Mouse (Mus musculus): ENCODE results near the gene Nt5c2.

Nt5c2 gene

DNA sequence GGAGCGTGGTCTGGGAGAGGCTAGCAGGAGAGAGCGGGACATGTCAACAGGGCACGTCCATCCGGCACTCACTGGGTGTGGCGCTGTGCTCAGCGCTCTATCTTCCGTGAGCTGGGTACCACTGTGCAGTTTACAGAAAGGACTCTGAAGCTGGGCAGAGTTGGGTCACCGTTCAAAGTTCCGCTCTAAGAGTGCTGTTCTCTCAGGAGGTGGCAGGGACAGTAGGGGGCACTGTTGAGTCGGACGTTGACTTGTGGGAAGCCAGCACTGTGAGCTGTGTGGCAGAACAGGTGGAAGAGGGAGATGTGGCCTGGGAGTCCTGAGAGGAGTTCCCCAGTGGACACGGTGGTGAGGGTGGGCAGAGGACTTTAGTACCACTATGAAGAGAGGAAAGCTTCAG lies 139.2 kb downstream of the Nt5c2 start:
- DNase-seq: peak; percentile 97

DNA sequence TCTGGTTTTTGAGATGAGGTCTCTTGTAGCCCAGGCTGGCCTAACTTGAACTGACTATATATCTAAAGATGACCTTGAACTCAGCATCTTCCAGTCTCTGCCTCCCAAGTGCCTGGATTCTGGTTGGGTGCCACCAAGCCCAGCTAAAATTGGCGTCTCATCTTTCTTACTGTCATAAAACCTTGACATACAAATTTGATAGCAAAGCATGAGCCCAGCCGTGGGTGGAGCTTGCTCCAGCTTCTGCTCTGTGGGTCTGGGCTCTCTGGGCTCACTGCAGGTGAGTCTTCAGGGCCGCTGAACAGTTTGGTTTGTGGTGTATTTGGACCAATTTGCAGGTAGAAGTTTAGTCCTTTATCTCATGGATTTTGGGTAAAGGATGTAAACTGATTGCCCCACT lies 141.0 kb downstream of the Nt5c2 start:
- DNase-seq: no peak

DNA sequence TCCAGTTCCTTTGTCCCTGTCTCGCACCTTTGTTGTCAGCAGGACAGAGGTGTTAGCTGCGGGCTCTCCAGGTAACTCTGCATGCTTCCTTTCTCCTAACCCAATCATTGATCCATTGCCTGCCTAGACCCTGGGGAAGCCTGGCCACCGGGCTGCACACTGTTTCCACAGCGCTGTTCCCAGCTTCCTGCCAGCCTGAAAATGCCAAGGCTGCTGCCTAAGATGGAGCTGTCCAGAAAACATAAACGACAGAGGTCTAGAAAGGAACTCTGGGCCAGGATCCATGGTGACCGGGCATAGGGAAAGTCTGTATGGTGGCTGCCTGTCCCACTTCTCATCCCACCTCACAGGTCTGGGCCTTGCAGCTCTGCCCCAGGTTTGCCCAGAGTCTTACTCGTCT lies 143.3 kb downstream of the Nt5c2 start:
- no peak for DNase-seq

DNA sequence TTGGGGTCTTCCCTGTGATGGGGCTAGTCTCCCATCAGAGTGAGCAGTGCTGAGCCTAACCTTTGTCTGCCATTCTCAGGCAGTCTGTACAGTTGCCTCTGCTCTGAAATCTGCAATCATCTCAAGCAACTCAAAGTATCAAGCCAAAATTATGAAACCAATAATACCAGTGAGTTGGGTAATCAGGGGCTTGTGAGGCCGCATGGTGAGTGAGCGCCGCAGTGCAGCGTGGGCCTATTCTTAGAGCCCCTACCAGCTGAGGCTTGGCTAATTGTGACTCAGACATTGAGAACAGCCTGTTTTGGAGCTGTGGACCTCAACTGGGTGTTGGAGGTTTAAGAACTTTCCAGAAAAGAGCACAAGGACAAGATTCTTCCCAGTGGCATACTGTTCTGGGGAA lies 143.9 kb downstream of the Nt5c2 start:
- DNase-seq: no peak

DNA sequence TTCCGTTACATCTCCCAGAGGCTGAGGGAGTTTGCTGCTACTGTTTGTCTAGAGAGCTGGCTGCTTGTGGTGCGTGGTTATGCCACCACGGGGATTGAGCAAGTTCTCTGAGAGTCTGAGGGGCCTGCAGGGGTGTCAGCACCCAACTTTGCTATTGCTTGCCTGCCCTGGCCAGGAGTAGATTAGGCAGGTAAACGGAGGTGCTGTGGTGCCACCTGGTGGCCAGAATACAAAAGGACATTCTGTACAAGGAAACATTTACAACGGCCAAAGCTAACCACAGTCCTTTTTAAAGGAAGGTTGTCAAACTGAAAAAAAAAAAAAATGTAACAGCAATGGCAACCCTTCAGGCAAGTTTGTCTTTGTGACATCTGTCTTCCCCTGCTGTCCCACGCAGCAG lies 145.4 kb downstream of the Nt5c2 start:
- DNase-seq: peak; percentile 85

DNA sequence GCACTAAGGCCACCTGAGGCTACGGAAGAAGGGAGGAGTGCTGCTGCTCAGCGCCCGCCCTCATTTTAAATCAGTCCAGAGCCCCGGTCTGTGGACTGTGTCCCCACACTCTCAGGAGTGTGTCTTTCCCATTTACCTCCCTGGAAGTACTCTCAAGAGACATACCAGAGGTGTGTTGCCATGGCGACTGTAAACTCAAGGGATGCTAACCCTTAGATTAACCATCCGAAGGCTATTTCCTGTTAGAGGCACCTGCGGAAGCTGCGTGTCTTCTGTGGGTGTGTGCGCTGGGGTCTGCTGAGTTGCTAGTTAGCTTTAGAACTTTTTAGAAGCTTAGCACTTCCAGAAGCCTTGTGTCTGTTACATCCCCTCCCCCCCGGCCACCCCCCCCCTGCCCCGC lies 145.9 kb downstream of the Nt5c2 start:
- DNase-seq: peak; percentile 55

DNA sequence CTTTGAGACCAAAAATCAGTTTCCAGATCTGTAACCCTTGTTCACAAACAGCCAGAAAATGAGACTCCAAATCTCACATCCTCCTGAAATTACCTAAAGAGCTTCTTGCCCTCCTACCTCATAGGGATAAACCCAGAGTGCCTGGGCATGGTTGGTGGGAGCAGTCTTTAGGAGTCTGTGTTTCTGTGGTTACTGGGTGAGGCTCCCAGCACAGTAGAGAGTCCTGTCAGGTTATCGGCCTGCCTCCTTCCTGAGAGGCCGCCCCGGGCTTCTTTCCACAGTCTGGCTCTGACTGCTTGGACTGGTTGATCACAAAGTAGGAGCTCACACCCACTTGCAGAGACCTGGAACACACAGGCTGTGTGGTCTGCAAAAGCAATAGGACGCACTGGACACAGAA lies 149.6 kb downstream of the Nt5c2 start:
- DNase-seq: no peak

DNA sequence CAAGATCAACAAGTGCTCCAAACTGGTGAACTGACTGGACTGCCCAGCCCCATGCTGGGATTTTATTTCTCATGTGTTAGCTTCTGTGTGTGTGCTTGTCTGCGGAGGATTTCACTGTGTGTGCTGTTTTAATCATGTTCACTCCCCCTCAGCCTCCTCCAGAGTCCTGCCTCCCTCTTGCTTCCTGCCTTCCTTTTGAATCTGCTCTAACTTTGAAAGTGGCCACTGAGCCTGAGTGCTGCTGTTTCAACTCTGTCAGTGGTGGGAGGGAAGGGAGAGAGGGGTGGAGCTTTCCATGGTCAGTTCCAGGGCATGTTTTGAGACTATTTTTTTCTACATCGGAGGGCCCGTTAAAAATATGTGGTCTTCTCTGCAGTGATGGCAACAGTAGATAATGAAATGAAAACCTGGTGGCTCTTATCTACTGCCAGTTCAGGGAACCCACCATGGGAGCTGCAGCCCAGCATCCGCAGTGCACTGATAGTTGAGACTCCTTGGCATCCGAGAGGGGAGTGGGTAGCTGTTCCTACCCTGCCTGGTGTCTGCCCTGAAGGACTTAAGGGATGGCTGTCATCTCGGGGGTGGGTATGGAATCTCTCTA lies 150.1 kb downstream of the Nt5c2 start:
- no peak for DNase-seq

DNA sequence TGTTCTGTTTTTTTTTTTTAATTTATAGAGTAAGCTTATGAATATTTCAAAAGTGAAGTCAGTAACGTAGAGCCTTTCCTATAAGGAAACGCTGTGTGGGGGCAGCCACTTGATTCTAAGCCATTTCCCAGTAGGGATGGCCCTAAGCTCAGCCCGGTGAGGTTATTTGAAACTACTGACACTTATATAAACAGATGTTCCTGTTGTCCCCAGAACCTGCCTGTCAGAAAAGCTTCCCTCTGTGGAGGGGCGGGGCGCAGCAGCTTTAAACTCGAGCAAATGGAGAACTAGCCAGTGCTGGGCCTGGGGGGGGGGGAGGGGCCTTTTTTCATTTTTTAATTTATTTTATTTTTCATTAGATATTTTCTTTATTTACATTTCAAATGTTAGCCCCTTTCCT lies 150.9 kb downstream of the Nt5c2 start:
- no peak for DNase-seq

DNA sequence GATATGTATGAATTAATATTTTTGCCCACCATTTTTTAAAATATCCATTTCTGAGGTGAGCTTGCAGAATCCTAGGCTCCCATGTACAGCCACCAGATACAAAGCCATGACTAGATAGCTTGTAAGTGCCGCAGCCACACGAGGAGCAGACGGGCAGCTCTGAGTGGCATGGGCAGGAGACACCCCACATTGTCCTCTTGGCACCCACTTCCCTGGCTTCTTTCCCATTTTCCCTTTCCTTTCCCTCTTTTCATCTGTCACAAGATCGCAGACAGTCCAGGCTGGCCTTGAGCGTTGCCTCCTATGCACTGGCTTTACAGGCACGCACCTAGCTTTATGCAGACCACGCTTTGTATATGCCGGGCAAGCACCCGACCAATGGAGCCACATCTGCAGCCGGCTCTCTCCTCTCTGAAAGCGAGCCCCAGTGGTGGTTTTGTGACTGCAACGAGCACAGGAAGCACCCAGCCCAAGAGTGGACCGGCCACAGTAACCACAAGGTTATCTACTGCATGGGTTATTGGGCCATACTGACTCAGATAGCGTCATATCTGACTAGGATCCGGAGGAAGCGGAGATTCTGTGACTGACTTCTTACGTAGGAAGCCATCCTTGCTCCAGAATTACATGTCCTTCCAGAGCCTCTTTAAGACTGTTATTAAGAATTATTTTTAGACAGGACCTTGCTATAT lies 151.6 kb downstream of the Nt5c2 start:
- DNase-seq: no peak

DNA sequence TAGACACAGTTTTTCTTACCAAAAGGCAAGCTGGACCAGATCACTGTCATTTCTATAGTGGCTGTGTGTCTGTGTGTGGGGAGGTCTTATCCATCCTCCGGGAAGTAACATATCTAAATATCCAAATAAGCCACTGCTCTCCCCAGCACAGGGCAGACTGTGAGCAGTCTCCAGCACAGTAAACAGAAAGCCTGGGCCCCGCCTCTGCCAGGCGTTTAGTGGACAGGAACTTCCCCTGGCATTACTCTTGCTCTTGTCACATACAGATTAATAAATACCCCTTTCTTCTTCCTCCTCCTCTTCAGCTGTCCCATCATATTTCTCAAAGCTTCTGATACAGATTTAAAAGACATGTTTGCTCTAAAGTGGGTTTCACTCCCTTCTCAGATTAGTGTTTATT lies 152.4 kb downstream of the Nt5c2 start:
- DNase-seq: no peak

DNA sequence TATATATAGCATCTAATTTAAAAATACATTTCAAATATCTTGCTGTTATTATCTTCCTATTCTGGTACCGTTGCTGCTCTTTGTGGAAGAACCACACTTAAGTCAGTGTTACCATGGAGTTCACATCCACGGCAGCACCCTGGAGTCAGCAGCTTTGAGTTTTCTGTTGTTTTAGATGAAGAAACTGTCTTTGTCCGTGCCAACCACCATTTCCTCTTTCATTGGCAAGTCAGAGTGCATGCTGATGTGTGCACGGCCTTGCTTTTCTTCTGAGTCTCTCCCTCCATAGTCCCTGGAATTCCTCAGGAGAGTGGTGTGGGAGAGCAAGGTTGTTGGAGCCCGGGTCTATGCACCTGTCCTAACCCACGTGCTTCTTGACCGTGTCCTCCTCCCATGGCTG lies 156.8 kb downstream of the Nt5c2 start:
- DNase-seq: no peak

DNA sequence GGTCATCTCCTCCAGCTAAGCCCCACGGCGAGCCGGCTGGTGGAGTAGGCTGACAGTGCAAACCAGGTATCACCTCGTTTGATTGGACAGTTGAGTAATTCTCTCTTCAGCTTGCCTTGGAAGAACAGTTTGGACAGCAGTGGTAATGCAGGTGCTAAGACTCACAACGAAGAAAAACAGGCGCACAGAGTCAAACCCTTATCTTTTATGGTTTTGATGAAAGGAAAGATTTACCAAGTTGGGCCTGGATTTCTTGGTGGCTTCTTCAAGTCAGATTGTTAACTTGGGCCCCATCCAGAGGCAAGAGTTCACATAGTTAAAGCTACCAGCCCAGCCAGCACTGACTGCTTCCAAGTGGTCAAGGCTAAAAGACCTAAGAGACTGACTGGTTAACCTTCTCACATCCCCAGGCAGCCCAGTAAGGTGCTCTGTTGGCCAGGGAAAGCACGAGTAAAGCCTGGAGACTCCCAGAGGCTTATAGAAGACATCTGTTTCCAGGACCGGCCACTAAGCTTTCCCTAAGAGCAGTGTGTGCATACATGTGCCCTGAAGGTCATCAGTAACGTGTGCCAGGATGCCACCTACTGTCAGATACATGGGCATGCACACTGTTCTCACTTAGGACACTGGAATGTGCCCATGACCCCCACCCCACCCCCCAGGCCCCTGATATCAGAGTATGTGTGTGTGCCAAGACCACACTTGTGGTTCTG lies 157.5 kb downstream of the Nt5c2 start:
- DNase-seq: no peak

DNA sequence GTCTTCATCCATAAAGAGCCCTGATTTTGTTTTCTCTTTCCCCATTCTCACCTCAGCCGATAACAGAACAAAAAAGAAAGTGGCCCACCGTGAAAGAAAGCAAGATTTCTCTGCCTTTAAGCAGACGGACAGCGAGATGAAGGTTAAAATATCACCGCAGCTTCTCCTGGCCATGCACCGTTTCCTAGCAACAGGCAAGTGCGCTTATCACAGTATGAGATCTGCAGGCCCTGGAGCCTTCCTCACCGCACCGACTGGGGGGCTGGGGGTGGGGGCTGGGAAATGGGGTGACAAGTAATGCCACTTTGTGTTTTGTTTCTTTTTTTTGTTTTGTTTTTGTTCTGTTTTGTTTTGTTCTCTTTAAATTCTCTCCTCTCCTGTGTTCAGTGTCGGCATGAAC lies 158.2 kb downstream of the Nt5c2 start:
- DNase-seq: no peak

DNA sequence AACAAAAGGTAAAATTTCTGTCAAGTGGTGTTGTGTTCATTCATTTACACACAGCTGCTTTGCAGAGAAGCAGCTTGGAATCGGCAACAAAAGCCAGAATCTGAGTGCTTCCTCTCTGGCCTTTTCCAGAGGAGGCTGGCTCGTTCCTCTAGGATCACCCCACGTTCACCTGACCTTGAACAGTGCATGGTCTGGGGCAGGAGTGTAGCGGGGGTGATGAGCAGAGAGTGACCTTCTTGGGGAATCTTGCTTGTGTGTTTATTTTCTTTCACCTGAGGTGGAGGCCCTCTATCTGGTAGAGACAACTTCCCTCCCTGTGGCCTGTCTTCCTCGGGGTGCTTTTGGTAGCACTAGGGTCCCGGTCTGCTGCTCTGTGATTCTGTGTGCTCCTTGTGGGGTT lies 158.7 kb downstream of the Nt5c2 start:
- no peak for DNase-seq

DNA sequence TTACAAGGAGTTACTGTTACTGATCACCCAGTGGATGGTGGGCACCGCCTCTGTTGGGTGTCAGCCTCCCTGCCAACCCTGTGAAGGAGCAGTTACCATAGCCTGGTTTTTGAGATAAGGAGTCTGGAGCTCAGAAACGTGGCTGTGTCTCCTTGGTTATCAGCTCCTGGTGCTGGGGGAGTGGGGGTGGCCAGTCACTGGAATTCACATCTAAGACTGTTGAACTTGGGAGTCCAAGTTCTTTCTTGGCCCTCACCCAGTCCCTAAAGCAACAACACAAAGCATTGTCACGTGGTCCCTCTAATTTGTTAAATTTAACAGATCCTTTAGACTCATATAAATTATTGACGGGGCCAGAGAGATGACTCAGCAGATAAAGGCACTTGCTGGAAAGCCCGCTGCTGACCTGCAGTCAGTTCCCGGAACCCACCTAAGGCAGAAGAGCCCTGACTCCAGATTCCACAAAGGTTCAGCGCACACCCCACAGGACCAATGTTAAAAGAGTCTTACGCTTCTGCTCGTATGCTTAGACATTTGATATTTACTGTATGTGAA lies 165.4 kb downstream of the Nt5c2 start:
- no peak for DNase-seq

DNA sequence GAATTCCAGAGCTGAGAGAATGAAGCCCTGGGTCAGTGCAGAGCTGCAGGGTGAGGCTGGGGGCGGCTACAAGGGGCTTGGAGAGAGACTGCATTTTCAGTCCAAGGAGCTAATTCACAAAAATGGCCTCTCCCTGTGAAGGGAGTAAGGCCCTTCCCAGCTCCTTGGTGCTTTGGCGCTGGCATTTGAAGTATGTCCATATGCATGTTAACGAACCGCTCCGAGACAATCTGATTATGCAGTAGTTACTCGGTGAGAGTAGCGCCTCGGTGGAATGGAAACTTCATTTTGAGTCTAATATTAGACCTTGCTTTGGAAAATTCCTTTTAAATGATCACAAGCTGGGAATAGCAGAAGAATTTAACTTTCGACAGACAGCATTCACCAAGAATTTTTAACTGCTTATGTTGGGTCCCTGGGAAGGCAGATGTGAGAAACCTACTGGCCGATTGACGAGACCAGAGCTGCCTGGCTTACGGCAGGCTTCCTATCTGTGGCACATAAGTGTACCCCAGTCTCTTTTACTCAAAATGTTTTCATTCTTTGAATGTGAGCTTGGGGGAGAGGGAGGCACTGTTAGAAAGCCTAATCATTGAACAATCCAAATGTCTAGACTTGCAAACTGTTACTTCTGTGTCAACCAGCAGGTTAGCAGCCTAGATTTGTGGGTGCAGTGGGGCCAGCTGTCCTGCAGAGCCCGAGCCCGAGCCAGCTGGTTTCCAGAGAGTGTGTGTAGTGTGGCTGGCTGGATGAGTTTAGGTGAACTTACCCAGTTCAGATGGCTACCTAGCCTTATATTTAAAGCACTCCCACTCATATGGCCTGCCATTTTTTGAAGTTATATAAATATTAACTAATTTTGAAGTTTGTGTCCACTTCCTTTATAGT lies 166.3 kb downstream of the Nt5c2 start:
- no peak for DNase-seq

DNA sequence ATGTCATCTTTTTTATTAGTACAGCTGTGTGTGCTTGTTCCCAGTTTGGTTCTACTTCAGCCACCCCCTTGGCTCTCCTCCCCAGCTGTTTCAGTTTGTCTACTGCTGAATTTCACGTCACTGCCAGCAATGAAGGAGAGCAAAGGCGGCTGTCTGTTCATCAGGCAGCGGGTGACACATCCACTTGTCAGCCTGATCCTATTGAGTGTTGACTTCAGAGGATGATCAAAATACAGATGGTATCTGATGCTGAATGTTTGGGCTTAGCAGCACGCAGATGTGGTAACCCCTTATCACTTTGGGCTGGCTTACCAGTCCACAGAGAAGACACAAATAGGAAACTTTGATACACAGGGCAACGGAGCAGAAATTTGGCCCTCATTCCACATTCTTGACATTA lies 168.5 kb downstream of the Nt5c2 start:
- DNase-seq: no peak

DNA sequence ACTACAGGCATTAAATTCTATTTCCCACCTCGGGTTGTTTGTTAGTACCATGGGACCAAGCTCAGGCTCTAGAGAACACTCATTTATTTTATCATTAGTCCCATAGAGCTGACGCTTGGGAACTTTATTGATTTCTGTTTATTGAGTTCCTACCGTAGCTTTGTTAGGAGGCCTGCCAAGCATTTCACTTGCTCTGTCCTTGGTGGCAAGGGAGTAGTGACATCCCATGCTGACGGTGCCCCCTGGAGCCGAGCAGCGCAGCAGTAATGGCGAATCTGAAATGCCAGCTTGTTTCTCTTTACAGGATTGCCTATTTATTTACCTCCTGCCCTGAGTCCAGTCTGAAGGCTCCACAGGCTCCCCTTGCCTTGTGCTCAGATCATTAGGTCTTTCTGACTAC lies 168.9 kb downstream of the Nt5c2 start:
- DNase-seq: no peak

DNA sequence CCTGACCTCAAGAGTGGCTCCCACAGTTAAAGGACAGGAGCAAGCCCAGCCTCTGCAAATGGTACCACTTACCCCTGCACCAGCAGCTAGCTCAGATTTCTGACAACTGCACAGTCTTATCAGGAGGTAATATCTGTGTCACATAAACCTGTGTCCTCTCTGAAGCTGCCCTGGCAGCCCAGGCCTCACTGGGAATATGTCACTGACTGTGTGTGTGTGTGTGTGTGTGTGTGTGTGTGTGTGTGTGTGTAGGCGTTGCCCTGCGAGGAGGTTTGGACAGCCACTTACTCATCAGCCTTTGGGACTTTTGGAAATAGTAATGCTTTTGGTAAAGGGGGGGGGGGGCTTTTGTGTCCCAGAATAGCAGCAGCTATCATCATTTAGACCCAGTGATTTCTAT lies 171.9 kb downstream of the Nt5c2 start:
- DNase-seq: no peak

DNA sequence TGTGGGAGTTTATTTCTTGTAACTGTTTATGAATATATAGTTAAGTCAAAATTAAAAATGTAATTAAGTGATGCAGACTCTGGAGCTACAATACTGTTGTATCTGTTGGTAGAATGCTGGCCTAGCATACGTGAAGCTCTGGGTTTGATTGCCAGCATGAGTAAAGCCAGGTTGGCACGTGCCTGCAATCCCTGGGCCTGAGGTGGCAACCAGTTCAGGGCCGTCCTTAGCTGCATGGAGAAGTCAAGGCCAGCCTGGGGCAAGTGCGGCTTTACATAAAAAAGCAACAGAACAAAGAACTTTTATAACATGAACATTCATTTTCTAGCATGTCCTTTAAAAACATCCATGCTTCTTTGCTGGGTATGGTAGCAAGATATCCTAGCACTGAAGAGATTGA lies 173.9 kb downstream of the Nt5c2 start:
- no peak for DNase-seq

DNA sequence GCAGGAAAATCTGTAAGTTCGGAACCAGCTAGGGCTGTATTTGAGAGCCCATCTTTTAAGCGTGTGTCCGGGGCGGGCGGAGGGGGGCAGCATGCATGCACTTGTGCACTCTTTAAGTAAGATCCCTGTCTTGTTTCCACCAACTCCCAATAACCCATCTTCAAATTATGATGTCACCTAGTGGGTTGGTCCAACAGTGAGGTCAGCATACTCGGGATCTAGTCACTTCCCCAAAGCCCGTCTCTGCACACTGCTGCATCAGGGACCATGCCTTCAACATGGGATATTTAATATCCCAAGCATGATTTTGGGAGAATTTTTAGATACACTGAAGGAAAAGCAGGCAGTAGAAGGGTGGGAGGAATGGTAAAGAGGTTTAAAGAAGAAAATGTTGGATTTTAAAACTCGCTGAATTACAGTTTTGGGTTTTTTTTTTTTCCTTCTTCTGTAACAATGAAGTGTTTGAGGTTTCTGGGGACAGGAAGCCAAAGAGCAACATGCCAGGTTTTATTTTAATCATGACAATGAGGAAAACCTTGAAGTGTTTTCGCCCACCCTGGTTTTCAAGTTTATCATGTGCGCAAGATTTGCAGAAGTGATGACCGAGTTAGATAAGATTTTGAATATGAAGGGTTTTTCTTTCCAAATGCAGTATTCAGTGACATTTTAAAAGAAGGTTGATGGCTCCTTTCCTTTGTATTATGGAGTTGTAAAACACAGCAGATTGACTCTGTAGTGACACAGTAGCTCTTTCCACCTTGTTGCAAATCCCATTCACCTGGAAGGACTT lies 177.5 kb downstream of the Nt5c2 start:
- DNase-seq: no peak

Measured in thymus, postnatal 4 days (tissue).